Mouse (Mus musculus): Measurements from ENCODE around the gene Slc37a2.

The Slc37a2 gene

DNA sequence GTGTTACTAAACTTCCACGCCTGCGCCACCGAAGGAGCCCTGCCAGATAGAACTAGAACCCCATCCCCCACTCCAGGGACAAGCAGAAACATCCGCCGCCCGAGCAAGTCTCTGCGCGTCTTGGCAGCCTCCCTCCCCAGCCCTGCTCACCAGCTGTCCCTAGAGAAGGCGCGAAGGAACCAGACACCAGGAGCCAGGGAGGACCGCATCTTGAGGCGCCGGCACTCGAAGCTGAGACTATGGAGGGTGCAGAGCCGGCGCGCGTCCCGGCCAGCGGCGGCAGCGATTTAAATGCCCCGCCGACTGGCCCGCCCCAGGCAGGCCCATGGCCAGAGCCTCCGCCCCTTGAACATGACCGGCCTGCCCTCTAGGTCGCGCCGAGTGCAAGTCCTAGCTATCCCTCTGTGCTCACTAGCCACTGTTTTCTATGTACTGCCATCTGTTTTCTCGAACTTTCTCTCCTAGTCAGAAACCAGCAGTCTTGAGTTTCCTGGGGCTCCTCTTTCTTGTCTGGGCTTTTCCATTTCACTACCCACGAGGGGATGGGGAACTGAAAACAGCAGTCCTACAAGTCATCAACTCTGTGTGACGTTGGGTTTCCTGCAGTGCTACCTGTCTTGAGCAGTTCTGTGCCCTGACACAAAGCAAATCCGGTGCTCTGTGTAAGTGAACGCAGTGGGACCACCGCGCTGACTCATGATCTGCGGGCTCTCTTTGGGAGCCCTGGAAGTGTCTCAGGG lies at the start of gene Slc37a2:
Gene Slc37a2 (minus strand): TSS at position 590 of the 740 bp plus-strand sequence.
- peak; percentile 13 for DNase-seq

DNA sequence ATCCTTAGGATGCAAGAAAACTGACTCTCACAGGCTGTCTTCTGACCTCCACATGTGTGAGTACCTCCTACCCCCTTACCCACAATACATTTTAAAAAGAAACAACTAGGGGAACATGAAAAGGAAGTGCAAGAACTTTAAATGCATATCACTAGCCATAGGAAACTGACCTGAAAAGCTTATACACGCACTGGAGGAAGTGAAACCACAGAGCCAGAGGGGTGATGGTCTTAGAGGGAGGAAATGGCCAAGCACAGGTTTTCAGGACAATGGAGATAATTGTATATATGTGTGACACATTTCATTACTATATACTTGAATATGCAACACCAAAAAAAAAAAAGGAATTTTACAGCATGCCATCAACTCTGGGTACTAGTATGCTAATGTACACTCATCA lies 46.2 kb upstream of the Slc37a2 start:
- DNase-seq, result no peak

DNA sequence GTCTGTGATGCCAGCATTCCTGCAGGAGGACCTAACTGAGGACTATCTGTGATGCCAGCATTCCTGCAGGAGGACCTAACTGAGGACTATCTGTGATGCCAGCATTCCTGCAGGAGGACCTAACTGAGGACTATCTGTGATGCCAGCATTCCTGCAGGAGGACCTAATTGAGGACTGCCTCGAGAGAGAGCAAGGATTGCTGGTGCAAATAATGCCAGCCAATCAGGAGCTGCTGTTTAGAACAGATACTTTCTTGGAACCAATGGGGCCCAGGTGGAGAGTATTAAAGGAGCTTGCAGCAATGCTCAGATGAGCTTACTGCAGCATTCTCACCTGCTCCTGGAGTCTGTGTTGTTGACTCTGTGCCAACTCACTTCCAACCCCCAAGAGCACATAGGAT lies 45.0 kb upstream of the Slc37a2 start:
- DNase-seq, result peak; percentile 29

DNA sequence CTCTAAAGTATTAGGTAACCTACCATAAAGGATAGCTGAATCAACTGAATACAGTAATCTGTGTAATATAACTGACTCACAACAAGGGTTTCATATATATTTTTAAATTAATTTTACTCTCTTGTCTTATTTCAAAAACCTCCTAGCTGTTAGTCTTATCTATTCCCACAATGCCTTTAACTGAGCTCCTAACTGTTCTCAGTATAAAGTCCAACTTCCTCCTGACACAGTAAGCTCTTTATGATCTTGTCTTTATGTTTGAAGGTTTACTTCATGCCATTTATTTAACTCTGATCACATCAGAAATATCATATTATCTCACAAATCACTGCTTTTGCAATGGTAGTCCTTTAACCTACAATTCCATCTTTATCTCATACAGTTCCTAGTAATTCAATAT lies 40.0 kb upstream of the Slc37a2 start:
- no peak for DNase-seq

DNA sequence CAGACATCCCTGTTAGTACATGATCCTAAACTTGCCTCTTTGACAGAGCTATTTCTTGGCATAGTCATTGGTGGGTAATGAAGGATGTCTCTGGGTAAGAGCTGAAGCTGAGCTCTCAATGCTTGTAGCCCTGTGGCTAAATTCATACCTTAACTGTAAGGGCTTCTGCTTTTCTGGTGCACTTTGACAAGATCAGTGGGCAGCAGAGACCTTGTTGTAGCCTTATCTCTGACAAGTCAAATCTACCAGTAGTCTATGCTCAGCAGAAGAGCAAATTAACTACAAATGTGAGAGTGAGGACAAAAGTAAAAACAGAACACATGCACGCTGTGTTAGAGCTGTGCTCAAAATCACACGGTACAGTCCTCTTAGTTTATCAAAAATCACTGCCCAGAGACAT lies 11.1 kb upstream of the Slc37a2 start:
- DNase-seq, result no peak

DNA sequence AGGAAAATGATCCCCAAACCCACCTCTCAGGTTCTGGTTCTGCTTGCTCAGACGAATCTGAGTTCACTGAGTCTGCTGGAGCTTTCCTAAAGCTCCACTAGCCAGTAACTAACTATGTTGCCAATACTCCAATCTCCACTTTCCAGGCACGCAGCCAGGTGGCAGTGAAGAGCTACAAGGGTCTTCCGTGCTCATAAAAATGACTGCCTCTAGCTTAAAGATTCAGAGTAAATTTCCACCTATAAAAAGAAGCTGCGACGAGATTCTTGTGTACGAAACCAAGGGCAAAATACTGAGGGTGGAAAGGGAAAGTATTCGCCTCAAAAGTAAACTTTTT lies 319 bp upstream of the Slc37a2 start:
- DNase-seq, result no peak

DNA sequence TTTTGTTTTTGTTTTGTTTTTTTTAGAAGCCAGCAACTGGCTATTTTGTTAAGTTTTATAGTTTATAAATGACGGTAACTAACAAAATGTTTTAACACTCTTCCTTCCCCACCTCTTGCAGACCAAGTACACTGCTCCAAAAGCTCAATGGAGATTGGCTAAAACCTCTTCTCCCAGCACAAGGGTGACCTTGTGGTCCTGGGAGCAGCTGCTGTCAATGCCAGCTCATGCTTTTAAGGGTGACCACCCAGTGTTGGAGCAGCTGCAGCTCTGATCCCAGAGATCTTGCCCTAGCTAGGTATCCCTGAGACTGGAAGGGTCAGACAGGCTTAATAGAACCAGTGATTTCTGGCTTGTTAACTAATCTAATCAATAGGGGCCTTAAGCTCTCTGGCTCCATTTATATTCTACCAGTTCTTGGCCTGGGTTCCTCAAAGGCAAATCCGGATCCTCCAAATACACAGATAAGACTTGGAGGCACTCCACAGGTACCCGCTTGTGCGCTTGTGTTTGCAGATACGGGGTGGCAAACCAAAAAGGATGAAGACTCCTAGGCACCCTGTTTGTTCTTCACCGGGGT lies 917 bp downstream of the Slc37a2 start:
- DNase-seq, result no peak

DNA sequence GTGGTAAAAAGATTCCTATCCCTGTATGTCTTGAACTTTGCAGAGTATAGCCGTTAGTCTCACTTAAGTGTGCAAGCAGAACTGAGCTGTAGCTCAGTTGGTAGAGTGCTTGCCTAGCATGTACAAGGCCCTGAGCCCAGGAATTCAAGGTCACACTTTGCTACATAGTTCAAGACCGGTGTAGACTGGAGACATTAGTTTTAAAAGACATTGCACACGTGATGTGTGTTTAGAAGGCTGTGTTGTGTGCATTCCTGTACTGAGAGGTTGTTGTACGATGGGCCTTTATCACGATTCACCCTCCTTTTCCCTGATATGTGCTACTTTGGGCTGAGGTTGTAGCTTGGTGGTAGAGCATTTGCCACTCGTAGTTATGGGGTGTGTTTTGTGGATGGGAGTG lies 4.9 kb downstream of the Slc37a2 start:
- DNase-seq, result no peak

DNA sequence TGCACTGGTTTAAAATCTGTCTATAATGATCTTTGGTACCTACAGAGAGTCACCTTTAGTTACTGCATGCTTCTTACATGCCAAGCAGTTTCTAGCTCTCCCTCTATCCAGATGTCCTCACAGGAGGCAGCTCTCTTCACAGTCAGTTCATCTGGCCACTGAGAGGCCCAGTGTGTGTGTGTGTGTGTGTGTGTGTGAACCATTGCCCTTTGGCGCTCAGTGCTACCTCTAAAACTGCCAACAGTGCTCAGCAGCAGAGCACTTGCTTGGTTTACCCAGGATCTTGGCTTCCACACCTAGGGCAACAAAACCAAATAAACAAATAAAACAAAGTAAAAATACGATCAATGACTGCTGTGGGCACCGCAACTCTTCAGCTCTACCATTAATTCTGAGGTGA lies 5.6 kb downstream of the Slc37a2 start:
- no peak for DNase-seq

DNA sequence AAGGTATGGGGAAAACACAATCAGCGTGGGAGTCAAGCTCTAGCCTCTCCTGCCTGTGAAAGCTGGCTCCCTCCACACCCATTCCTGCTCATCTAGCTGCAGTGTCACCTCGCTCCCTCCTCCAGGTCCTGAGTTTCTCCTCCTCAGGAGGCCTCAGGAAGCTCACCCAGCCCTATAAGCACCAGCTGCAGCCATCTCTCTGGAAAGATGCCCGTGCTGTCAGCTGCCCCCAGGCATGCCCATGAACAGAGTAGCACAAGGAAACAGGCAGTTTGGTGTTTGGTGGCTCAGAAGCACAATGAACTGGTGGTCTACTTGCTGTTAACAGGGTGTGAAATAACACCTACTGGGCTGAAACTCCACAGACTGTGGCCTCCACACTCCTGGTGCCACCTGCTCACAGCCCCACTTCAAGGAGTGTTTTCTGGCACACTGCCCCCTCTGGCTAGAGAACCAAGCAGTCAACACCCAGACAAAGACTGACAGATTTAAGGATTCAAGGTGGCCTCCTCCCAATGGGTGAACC lies 7.1 kb downstream of the Slc37a2 start:
- no peak for DNase-seq

DNA sequence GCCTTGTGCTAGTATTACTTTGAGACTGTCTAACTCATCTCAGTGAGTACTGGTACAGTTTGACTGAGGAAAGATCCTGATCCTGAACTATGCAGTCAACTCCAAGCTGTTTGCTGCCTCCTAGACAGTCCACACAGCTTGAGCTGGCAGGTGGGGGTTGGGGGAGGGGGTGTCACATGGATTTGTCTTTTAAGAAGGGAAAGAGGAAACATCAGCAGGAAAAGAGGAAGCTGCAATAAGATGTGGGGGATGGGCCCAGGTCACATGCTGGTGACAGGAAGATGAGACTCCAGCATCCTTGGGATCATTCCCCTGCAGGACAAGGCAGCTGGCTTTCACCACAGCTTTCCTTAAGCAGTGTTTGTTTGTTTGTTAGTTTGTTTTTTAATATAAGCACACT lies 8.1 kb downstream of the Slc37a2 start:
- DNase-seq, result no peak

DNA sequence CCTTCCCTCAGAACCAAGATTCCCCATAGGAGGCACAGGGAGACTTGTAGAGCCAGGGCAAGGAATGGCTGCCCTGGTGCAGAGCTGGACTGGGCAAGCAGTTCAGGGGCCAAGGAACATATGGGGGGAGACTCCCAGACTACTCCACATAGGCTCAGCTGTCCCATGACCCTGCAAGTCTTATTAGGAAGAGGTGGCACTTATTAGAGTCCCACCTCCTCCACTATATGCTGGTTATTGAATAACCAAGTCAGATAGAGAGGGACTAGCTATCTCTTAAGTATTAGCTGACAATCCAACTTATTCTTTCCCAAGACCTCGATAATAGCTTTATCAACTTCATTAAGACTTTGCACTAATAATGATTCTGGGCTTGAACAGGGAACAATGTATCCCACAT lies 9.7 kb downstream of the Slc37a2 start:
- DNase-seq, result no peak

DNA sequence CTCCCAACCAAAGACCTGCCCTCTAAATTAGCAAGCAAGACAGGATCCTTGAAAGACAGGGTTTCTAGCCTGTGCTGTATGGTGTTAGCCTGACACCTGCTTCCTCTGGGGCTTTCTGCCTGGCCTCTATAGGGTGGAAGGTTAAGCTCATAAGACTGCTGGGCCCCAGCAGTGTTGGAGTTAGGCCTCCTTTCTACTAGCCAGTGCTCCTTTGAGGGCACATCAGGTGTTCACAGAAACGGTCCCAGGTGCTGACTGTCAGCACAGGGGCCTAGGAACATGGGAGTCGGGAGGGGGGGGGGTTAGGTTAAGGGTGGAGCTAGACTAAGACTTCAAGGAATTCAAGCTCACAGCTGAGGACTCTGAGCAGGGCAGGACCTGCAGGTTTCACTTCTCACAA lies 10.1 kb downstream of the Slc37a2 start:
- no peak for DNase-seq

DNA sequence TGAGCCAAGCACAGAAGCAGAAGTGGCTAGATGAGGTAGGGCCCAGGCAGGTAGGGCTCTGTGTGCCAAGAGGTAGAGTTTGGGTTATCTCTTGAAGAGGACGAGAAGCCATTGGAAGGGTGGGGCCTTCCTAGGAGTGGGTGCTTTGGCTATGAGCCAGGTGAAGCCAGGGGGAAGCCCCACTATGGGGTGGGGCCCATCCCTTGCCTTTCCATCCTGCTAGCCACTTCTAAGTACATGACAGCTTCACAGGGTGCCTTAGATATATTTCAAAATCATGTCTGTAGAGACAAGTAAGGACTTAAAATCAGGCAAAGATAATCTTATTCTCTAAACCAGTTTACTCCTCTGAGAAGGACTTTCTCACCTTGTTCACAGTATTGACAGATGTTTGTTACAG lies 10.9 kb downstream of the Slc37a2 start:
- DNase-seq, result no peak

DNA sequence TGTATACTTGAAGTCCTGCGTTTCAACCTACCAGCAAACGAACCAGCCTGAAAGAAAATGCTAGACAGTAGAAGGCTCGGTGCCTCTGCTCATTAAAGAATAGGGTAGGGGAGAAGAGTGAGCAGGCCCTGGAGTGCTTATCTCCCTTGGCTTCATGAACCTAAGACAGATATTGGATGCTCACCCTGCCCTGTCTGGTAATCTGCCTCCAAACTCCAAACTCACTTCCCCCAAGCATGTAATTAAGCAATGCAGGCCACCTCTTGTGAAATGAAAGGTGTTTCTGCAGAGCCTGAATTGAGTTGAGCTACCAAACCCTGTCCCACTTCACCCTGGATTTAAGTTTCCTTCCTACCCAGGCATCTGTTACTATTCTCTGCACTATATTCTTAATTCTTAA lies 12.8 kb downstream of the Slc37a2 start:
- DNase-seq, result no peak

DNA sequence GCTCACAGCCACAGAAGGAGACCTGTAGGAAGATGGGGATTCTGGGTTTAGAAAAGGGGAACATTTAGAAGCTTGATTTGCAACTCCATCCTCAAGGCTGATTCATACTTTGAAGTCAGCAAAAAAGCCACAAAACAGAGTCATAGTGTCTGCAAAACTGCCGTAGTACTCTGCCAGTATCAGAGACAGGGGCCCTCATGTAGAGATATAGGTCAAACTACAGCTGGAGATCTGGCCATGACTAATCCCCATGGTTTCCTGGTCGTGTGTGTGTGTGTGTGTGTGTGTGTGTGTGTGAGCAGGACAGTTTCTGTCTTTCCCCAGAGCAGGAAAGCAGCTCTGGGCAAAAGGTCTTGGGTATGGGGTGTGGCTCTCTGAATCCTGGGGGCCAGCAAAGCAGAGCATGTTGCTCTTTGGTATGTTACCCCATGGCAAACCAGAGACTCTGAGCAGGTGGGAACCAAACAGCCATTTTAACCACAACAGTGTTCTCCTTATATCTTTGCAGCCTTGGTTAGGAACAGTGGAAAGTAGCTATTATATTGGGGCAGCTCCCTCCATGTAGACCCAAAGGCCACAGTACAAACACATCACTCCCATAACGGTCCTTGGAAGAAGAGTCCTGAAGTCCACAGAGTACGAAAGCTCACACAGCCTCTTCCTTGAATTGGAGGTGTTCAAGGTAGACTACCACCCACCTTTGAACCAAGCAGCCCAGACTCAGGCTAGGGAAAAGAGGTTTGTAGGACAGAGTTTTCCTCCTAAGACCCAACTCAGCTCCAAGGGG lies 19.4 kb downstream of the Slc37a2 start:
- no peak for DNase-seq

DNA sequence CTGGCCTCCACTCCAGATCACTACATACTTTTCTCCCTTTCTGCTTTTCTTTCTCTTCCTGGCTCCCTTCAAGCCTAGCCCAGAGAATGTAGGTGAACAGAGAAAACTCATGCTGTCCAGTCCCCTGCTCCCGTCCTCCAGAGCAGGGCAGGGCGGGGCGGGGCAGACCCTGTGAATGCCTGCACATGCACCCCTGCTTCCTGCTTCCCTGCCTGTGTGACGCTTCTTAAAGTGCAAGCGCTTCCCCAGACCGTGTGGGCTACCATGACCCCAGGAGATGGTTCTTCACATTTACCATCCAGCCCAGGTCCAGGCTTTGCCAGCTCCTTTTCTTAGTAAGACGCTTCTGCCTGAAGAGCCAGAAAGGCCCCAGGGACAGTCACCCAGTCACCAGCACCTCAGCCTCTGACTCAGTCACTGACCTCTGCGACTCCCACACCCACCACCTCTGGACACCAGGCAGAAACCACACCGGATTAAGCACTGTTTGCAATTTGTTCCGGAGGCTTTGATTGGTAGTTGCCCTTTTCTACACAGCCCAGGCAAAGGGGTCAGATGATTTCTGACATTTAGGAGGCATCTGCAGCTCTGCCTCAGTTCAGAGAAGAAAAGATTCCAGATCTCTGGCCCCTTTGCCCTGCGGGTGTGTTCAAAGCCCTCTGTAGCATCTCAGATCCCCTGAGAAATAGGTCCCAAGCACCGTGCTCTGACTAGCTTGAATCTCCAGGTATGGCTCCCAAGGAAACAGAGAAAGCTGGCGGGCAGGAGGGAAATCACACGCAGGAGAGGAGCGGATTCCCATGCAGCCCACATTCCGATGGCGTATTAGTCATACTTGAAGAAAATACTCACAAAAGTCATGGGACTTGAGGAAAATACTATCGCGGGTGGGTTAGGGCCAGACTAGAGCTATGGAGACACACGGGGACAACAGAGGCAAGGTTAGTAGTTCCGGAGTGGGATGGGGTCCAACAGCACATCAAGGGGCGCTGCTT lies 23.0 kb downstream of the Slc37a2 start:
- no peak for DNase-seq

DNA sequence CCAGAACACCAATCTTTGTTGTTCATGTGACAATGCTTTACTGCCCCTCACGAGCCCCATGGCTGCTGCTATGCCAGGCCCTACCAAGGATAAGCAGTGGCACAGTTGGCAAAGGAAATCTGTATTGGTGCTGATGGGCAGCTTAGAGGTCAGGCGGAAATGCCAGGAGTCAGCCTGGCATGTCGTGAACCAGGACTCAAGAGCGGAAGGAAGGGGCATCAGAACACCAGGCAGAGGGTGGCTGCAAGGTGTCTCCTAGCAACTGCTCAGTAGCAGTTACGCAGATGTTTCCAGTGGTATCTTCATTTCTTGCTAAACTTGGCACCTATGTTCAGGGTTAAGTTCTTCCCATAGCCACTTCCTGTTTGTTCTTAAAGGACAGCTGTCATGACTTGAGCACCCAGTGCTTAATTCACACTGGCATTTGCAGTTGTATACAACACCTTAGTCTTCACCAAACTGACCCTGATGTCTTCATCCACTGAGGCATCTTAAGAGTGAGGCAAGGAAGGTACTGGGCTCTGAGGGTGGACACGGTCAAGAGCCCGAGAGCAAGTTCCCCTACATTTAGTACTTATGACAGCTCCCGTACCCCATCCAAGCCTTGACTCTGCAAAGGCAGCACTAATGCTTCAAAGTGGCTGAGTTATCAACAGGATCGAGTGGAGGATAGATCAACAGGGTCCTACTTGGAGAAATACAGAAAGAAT lies 24.9 kb downstream of the Slc37a2 start:
- DNase-seq, result no peak

DNA sequence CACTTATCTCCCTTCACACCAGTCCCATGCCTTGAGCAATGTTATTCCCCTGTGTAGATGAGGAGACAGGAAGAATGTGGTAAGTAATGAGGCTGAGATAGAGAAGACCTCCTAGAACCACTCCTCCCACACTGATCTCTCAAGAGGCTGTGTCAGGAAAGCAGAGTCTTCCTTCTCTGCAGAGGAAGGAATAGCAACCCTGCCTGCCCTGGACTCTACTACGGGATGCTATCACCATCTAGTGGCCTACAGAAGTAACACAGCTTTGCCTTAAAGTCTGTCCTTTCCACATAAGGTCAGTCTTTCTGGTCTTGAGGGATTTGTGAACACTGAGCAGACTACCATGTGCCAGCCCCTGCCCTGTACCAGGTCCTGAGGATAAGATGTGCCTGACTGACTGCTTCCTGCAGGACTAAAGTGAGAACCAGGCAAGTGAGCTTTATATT lies 25.6 kb downstream of the Slc37a2 start:
- DNase-seq, result peak; percentile 59

DNA sequence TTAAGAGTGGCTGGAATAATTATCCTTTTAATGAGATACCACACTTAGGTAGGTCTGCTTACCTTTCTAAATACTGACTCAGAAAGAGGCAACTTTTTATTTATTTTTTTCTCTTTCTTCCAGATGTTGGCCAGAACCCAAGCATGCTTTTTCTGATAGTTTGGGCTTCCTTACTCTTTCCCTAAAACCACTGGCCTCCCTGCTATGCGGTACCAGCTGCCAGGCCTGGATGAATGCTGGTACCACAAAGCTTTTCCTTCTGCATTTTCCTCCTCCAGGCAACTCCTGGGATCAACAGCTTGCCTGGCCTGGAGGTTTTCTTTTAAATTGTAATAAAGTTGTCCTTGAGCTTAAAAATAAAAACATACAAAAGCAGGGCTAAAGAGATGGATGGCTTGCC lies 30.0 kb downstream of the Slc37a2 start:
- no peak for DNase-seq

DNA sequence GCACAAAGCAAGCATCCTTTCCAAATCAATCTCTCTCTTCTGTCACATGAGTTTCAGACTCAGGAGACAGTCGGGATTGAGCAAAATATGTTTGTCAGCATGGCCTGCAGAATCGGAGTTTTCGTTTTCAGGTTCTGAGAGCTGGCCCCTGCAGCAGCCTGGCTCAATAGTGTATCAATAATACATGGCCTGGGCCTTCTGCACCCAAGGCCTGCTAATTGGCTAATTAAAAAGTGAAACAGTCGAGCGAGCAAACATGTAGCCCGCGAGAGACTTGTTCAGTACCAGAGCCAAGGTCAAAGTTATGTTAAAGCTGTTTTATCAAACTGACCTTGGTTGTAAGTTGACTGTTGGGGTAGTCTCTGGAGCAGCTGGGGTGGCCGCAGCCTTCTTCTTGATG lies 34.8 kb downstream of the Slc37a2 start:
- DNase-seq, result no peak

Measured in cerebellum, adult 11 months (tissue).